Mouse (Mus musculus) erythroblast, embryonic 14.5 days (primary cell): Measurements from ENCODE around the gene Rnf114.

Source experiments
- GATA1 ChIP-seq: IDR thresholded peaks from 2 replicates; pipeline ENCODE4 v1.6.1; 2012; ENCODE audit warnings: low read length, inconsistent platforms, mixed read lengths
- TAL1 ChIP-seq: IDR thresholded peaks from 3 replicates; pipeline ENCODE4 v1.6.1; 2012; ENCODE audit warnings: low read length, inconsistent platforms, mixed read lengths

DNA sequence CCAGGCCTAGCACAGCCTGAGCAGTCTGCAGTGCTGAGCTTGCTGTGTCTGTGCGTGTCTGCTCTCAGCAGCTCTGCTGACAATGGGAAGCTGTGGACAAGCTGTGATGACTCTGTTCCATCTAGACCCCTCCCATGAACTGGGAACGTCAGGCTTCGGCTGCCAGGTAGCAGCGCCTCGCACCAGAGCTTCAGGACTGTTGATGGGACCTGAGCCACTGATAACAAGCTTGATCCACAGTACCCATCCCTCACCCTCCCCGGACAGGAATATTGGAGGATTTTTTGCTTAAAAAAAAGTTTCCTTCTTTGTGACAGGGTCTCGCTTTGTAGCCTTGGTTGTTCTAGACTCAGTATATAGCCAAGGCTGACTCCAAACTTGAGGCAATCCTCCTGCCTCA lies 45.2 kb upstream of the Rnf114 start:
- TF ChIP-seq GATA1 (no peak), TAL1 (no peak)
